Mouse (Mus musculus) brain, embryonic 14.5 days (tissue): ENCODE data around the gene Flvcr1.

Source experiments
- CTCF ChIP-seq: fragments of 200-500 bp; IDR thresholded peaks from 2 replicates; pipeline ENCODE4 v1.5.1; 2012; ENCODE audit warnings: inconsistent platforms, mild to moderate bottlenecking, moderate library complexity, borderline replicate concordance; ENCODE audit not compliant: insufficient read depth, insufficient read length; ENCODE audit errors: extremely low read depth
- POLR2A ChIP-seq: fragments of 200-500 bp; IDR thresholded peaks from 2 replicates; pipeline ENCODE4 v1.6.1; 2012; ENCODE audit warnings: mild to moderate bottlenecking, inconsistent platforms, borderline replicate concordance; ENCODE audit not compliant: poor library complexity, insufficient read depth, insufficient read length, severe bottlenecking; ENCODE audit errors: extremely low read depth

GRCm38 (mm10) chr1:191023140-191023539 is 2.8 kb downstream of the Flvcr1 start:
- TF ChIP-seq CTCF = no peak
- no peak for TF ChIP-seq POLR2A
